Mouse (Mus musculus) large intestine, adult 2 months (tissue): ENCODE results near the gene Abcc5. TPM values are rescaled to one million over a fixed set of nuclear protein-coding genes. Genes with fewer than 3 reads are reported as not detected.

Experiments used
- polyA plus RNA-seq: library from polyadenylated mRNA; depleted of rRNA; stranded (reverse); fragments of >200 nt; gene quantifications from 2 replicates; pipeline ENCODE4 v1.2.3, GENCODE M21; 2012; rRNA removed

Abcc5 gene
- polyA plus RNA-seq, 1 experiment: 15.0 TPM

Other genes with a start within 250 kb of the Abcc5 start
- gene Map6d1, start 185.0 kb downstream of the Abcc5 start, polyA plus RNA-seq: 0.05 and 0.07 TPM in 2 replicates
- gene Parl, start 124.0 kb downstream of the Abcc5 start, polyA plus RNA-seq: 43.5 and 46.1 TPM in 2 replicates
- gene Cyp2ab1, start 101.0 kb downstream of the Abcc5 start, polyA plus RNA-seq: 0.12 and 0.38 TPM in 2 replicates
- gene Eif2b5, start 72.4 kb upstream of the Abcc5 start, polyA plus RNA-seq: 28.8 and 30.9 TPM in 2 replicates
- gene Dvl3, start 90.6 kb upstream of the Abcc5 start, polyA plus RNA-seq: 18.4 and 32.2 TPM in 2 replicates
- 553 and 587 TPM in 2 replicates for gene Ap2m1, start 109.1 kb upstream of the Abcc5 start, polyA plus RNA-seq
- 35.9 and 46.4 TPM in 2 replicates for gene Abcf3, start 122.2 kb upstream of the Abcc5 start, polyA plus RNA-seq
- gene Vwa5b2, start 163.1 kb upstream of the Abcc5 start, polyA plus RNA-seq: 2.2 and 4.6 TPM in 2 replicates
- gene Eef1akmt4, start 185.2 kb upstream of the Abcc5 start, polyA plus RNA-seq: 16.9 and 18.6 TPM in 2 replicates
- 0.16 TPM in 1 of 2 replicates, not detected in the other for gene Gm49333, start 185.2 kb upstream of the Abcc5 start, polyA plus RNA-seq
- 21.1 and 24.1 TPM in 2 replicates for gene Alg3, start 185.3 kb upstream of the Abcc5 start, polyA plus RNA-seq
- gene Camk2n2, start 194.9 kb upstream of the Abcc5 start, polyA plus RNA-seq: 2.0 and 3.3 TPM in 2 replicates
- gene Ece2, start 203.4 kb upstream of the Abcc5 start, polyA plus RNA-seq: 0.43 and 0.49 TPM in 2 replicates
- gene Psmd2, start 225.3 kb upstream of the Abcc5 start, polyA plus RNA-seq: 96.4 and 100 TPM in 2 replicates
- 150 and 288 TPM in 2 replicates for gene Eif4g1, start 241.9 kb upstream of the Abcc5 start, polyA plus RNA-seq